Mouse (Mus musculus): ENCODE measurements at regions not wholly inside any gene's neighbourhood (a gene's known extent, or its start where the extent isn't known, plus 50 kb on each side); places are given as distances from the start of the nearest gene placed in this dataset.

DNA sequence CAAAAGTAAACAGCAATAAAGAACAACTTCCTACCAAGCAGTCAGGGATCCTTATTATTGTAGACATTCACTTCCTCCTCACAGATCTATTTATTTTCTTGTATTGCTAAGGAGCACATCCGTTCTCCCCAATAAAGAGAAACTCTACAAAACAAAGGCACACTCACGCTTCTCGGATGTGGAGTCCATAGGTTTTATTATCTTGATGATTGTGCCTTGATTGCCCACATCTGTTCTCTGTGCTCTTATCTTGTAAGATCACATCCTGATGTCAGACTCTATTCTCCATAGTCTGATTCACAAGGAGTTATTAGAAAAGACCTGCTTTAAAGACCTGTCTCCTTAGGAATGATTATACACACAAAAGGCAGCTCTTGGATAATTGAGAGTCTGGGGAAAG, 356.4 kb downstream of the Phf3 start:
- DNase-seq (ENCODE audit: low spot score) (no peak), ATAC-seq (replicated peaks; ENCODE audit: low FRiP score) (no peak)
- Histone ChIP-seq H3K4me1 (replicated peaks; ENCODE audit: control insufficient read depth, insufficient read depth, low read length) (no peaks in the 10 kb centered on the region), H3K9me3 (ENCODE audit: control insufficient read depth, low read length) (no peaks in the 10 kb centered on the region), H3K27ac (ENCODE audit: low read depth, low read length) (no peak overlapping the region), H3K9ac (ENCODE audit: low read length) (no peak overlapping the region), H3K27me3 (ENCODE audit: control insufficient read depth, insufficient read depth, low read length) (no peaks in the 10 kb centered on the region), H3K36me3 (ENCODE audit: control insufficient read depth, insufficient read depth, low read length) (no peaks in the 10 kb centered on the region), H3K4me2 (ENCODE audit: low read depth, low read length, severe bottlenecking) (no peak overlapping the region), H3K4me3 (ENCODE audit: low read depth, low read length) (no peak overlapping the region)
- 86% methylated on average over 3 of the region's 3 CpGs for WGBS

GRCm38 (mm10) chr1:30515846-30516245, 357.9 kb downstream of the Phf3 start:
- no peak for DNase-seq (ENCODE audit: low spot score)
- WGBS = 92% methylated on average over 6 of the region's 6 CpGs
- Histone ChIP-seq H3K36me3 (ENCODE audit: control insufficient read depth, insufficient read depth, low read length) (no peaks in the 10 kb centered on the region), H3K27me3 (ENCODE audit: control insufficient read depth, insufficient read depth, low read length) (no peaks in the 10 kb centered on the region), H3K4me3 (ENCODE audit: low read depth, low read length) (no peak overlapping the region), H3K4me1 (replicated peaks; ENCODE audit: control insufficient read depth, insufficient read depth, low read length) (no peaks in the 10 kb centered on the region), H3K4me2 (ENCODE audit: low read depth, low read length, severe bottlenecking) (no peak overlapping the region), H3K9ac (ENCODE audit: low read length) (no peak overlapping the region), H3K9me3 (ENCODE audit: control insufficient read depth, low read length) (no peaks in the 10 kb centered on the region), H3K27ac (ENCODE audit: low read depth, low read length) (no peak overlapping the region)
- ATAC-seq (replicated peaks; ENCODE audit: low FRiP score) = no peak

- no peak for DNase-seq (ENCODE audit: low spot score)
- H3K27me3 ChIP-seq (ENCODE audit: control insufficient read depth, insufficient read depth, low read length) = no peaks in the 10 kb centered on the region
- H3K4me2 ChIP-seq (ENCODE audit: low read depth, low read length, severe bottlenecking) = no peak overlapping the region
- no peak overlapping the region for H3K27ac ChIP-seq (ENCODE audit: low read depth, low read length)
- no peak for ATAC-seq (replicated peaks; ENCODE audit: low FRiP score)
- H3K36me3 ChIP-seq (ENCODE audit: control insufficient read depth, insufficient read depth, low read length) = no peaks in the 10 kb centered on the region
- no peaks in the 10 kb centered on the region for H3K4me1 ChIP-seq (replicated peaks; ENCODE audit: control insufficient read depth, insufficient read depth, low read length)
- no peak overlapping the region for H3K4me3 ChIP-seq (ENCODE audit: low read depth, low read length)
- H3K9ac ChIP-seq (ENCODE audit: low read length) = no peak overlapping the region
- 21% methylated on average over 1 of the region's 1 CpGs for WGBS
- H3K9me3 ChIP-seq (ENCODE audit: control insufficient read depth, low read length) = no peaks in the 10 kb centered on the region
Observed at GRCm38 (mm10) chr1:30503224-30503623, 370.5 kb downstream of the Phf3 start.

DNA sequence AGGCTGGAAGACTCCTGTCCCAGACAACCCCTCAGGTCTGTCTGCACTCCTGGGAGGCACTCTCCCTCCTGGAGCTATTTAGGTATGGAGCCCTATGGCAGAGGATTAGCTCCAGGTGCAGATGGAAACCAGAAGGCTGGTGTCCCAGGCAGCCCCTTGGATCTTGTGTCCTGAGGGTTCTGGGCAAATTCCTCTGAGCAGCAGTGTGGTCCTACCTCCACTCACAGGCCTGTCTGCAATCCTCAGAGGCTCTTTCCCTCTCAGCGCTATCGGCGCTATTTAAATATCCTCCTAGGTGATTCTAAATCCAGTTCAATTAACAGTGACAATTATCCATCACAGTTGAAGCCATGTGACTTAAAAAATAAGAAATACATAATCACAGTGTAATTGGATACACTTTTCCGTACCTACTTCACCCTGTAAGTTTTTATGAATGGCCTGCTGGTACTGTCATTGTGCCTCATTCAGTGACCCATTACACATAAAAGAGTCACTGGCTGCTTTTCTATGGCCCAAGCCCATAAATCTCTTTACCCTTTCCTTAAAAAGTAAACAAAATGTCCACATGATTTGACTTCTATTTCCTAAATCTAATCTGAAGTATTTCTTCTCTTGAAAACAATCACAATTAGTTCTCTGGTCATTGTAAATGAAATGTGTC, 413.3 kb downstream of the Phf3 start:
- Histone ChIP-seq H3K9me3 (ENCODE audit: control insufficient read depth, low read length) (no peaks in the 10 kb centered on the region), H3K9ac (ENCODE audit: low read length) (no peak overlapping the region), H3K36me3 (ENCODE audit: control insufficient read depth, insufficient read depth, low read length) (no peaks in the 10 kb centered on the region), H3K27me3 (ENCODE audit: control insufficient read depth, insufficient read depth, low read length) (no peaks in the 10 kb centered on the region), H3K4me3 (ENCODE audit: low read depth, low read length) (no peak overlapping the region), H3K4me2 (ENCODE audit: low read depth, low read length, severe bottlenecking) (no peak overlapping the region), H3K4me1 (replicated peaks; ENCODE audit: control insufficient read depth, insufficient read depth, low read length) (no peaks in the 10 kb centered on the region), H3K27ac (ENCODE audit: low read depth, low read length) (no peak overlapping the region)
- WGBS = 94% methylated on average over 4 of the region's 4 CpGs
- ATAC-seq (replicated peaks; ENCODE audit: low FRiP score) (no peak), DNase-seq (ENCODE audit: low spot score) (no peak)

DNA sequence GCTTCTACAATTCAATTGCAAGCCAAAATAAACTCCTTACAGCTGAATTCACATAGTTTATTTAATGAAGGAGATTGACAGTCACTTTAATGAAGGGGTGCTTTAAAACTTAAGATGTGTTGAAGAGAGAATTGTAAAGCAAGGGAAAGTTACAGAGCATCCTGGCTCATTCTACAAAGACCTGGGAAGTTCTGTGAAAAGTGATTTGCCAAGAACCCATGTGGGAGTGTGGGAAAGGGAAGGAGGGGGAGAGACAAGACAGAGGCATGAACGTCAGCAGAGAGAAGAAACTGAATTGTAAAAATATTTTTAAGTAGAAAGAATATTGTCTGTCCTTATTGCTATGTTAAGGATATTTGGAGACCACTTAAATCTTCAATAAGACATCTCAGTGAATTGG, 435.8 kb downstream of the Phf3 start:
- H3K27me3 ChIP-seq (ENCODE audit: control insufficient read depth, insufficient read depth, low read length) = no peaks in the 10 kb centered on the region
- no peaks in the 10 kb centered on the region for H3K4me1 ChIP-seq (replicated peaks; ENCODE audit: control insufficient read depth, insufficient read depth, low read length)
- no peaks in the 10 kb centered on the region for H3K9me3 ChIP-seq (ENCODE audit: control insufficient read depth, low read length)
- ATAC-seq (replicated peaks; ENCODE audit: low FRiP score) (no peak), DNase-seq (ENCODE audit: low spot score) (no peak)
- H3K4me3 ChIP-seq (ENCODE audit: low read depth, low read length) = no peak overlapping the region
- H3K9ac ChIP-seq (ENCODE audit: low read length) = no peak overlapping the region
- no peaks in the 10 kb centered on the region for H3K36me3 ChIP-seq (ENCODE audit: control insufficient read depth, insufficient read depth, low read length)
- no peak overlapping the region for H3K27ac ChIP-seq (ENCODE audit: low read depth, low read length)
- H3K4me2 ChIP-seq (ENCODE audit: low read depth, low read length, severe bottlenecking) = no peak overlapping the region
- 86% methylated on average over 1 of the region's 1 CpGs for WGBS

DNA sequence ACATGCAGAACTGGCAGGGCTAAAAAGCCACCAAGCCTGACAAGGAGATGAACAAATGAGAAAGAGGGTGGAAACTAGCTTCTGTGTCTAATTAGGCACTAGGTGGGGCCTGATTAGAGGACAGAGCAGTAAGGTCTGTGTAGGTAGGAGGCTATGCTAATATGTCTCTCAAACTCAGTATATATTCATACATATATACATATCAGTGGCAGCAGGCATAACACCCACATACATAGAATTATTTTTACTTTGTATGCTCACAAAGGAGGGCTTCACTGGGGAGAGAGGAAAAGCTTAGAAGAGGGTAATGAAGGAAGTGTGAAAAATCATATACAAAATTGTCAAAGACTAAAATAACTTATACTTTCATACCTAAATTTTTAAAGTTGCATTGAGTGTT, 457.1 kb downstream of the Phf3 start:
- H3K4me1 ChIP-seq (replicated peaks; ENCODE audit: control insufficient read depth, insufficient read depth, low read length) = no peaks in the 10 kb centered on the region
- H3K36me3 ChIP-seq (ENCODE audit: control insufficient read depth, insufficient read depth, low read length) = no peaks in the 10 kb centered on the region
- ATAC-seq (replicated peaks; ENCODE audit: low FRiP score) (no peak), DNase-seq (ENCODE audit: low spot score) (no peak)
- H3K27me3 ChIP-seq (ENCODE audit: control insufficient read depth, insufficient read depth, low read length) = no peaks in the 10 kb centered on the region
- no peaks in the 10 kb centered on the region for H3K9me3 ChIP-seq (ENCODE audit: control insufficient read depth, low read length)
- H3K27ac ChIP-seq (ENCODE audit: low read depth, low read length) = no peak overlapping the region
- H3K9ac ChIP-seq (ENCODE audit: low read length) = no peak overlapping the region
- H3K4me3 ChIP-seq (ENCODE audit: low read depth, low read length) = no peak overlapping the region
- no peak overlapping the region for H3K4me2 ChIP-seq (ENCODE audit: low read depth, low read length, severe bottlenecking)

GRCm38 (mm10) chr1:30414881-30415439, 458.8 kb downstream of the Phf3 start:
- no peak overlapping the region for H3K27ac ChIP-seq (ENCODE audit: low read depth, low read length)
- no peaks in the 10 kb centered on the region for H3K36me3 ChIP-seq (ENCODE audit: control insufficient read depth, insufficient read depth, low read length)
- 47% methylated on average over 2 of the region's 2 CpGs for WGBS
- ATAC-seq (replicated peaks; ENCODE audit: low FRiP score) (no peak), DNase-seq (ENCODE audit: low spot score) (no peak)
- no peaks in the 10 kb centered on the region for H3K9me3 ChIP-seq (ENCODE audit: control insufficient read depth, low read length)
- H3K4me2 ChIP-seq (ENCODE audit: low read depth, low read length, severe bottlenecking) = no peak overlapping the region
- H3K27me3 ChIP-seq (ENCODE audit: control insufficient read depth, insufficient read depth, low read length) = no peaks in the 10 kb centered on the region
- H3K9ac ChIP-seq (ENCODE audit: low read length) = no peak overlapping the region
- no peak overlapping the region for H3K4me3 ChIP-seq (ENCODE audit: low read depth, low read length)
- no peaks in the 10 kb centered on the region for H3K4me1 ChIP-seq (replicated peaks; ENCODE audit: control insufficient read depth, insufficient read depth, low read length)

Data from forebrain, embryonic 11.5 days (tissue).